Mouse (Mus musculus): ENCODE data around the gene Olfr1087.
"Not testable (repeated sequence)": the region's sequence is repeated elsewhere in the genome, so short reads cannot be mapped to it uniquely, and the experiment has no call there.

Olfr1087 gene

DNA sequence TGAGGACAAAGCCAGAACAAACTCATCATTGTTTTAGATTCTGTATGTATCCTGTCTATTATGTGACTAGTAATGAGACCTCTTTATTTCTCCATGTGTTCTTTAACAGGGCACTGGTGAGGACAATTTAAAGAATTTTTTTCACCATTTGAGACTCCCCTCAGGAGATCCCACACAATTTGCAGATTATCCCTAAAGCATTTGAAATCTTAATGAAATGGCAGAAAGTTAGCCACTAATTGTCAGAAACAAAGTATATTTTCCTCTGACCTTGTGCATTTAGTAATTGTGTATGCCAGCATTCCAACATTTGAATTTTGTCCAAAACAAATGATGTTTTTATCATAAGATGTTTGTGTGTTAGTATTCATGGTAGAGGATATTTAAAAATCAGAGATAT is at the start of gene Olfr1087:
Gene Olfr1087 (minus strand): TSS at position 101 of the 400 bp plus-strand sequence.
- DNase-seq (ENCODE audit: low spot score in 2 of 2): no peak

DNA sequence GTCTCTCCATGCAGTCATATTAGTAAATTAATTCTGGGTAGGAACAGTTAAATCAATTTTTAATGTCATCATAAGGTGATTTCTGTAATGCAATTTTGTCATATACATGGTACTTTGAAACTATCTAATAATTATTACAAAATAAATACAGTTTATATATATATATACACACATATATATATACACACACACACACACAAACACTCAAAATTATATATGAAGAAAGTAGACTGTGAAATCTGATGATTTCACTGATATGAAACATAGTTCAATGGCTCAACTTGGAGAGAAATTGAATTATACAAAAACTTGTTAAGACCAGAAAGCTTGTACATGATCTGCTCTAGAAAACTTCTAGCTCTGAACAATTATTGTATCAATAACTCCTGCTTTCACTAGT is 35.4 kb upstream of the Olfr1087 start, which contains the start of gene Olfr1089:
Gene Olfr1089 (minus strand): TSS at position 101 of the 400 bp plus-strand sequence.
- no peak for DNase-seq (ENCODE audit: low spot score in 2 of 2)

DNA sequence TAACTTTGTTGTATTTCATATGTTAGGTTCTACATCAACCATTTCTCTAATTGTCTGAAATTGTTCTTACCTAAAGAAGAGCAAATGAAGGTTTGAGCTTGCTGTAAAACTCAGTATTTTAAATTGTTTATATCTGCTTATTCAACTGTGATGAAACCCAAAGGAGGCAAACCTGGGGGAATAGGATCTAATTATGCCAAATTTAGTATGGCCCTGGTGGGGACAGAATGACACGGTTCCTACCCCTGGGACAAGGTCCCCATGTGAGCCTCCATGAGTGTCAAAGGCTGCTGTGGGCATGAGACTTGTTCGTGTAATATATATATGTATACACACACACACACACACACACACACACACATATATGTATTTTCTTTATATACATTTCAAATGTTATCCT is 18.2 kb downstream of the Olfr1087 start, which contains the start of gene Olfr1086:
Gene Olfr1086 (minus strand): TSS at position 101 of the 400 bp plus-strand sequence.
- DNase-seq (ENCODE audit: low spot score in 2 of 2): no peak

- no peak for DNase-seq (ENCODE audit: low spot score in 2 of 2)
Measured at GRCm38 (mm10) chr2:86661919-86662318, 36.3 kb downstream of the Olfr1087 start, which contains the start of gene Olfr1085. Gene Olfr1085 (minus strand): TSS chr2:86662019.

- DNase-seq (ENCODE audit: low spot score in 2 of 2): not testable (repeated sequence)
Measured at GRCm38 (mm10) chr2:86639625-86640024, 58.6 kb downstream of the Olfr1087 start, which contains the start of gene Olfr1084. Gene Olfr1084 (minus strand): TSS chr2:86639725.
